Mouse (Mus musculus): ENCODE measurements around the gene Heg1.

The Heg1 gene

DNA sequence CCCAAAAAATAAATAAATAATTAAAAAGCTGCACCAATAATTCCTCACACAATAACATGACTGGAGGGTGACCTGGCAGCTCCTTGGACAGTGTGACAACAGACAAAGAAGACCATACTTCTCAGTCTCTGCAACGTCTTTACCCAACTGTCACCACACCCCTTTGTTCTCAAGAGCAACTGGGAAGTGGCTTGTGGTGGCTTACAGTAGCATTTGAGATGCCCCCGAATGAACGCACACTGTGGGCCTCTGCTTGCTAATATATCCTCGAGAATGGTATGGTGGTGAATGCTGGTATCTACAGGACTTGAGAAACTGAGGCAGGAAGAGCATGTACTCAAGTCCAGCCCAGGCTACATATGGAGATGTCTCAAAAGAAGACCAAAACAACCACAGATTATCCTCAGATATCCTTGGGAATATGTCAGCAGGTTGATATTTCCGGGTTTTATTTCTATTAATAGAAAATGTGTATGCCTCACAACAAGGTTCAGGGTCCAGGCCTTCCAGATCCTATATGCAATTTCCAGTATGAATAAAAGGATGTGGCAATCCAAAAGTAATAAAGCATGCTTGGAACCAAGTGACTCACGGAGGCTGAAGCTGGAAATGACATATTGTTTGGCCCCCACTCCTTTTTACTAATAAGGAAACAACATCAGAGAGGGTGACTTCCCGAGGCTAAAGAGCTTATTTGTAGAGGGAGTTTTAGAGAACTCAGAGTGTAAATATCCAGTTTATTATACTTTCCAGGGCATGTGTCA, 92.8 kb downstream of the Heg1 start:
- no peak for DNase-seq

DNA sequence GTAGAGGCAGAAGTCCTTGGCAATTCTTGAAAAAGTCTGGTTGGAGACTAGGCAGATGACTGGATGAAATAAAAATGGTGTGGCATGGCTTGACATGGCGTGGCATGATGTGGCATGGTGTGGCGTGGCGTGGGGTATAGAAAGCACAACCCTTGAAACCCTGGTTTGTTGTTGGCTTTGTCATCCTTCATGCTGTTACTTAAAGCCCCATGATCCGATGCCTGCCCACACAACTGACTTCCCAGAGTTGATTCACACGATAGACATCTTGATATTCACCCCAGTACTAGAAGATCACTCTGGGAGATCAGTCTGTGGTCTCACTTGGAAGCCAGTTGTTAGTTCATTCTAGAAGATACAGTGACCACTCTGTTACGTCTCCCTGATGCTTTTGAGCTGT, 93.4 kb downstream of the Heg1 start:
- DNase-seq, result no peak

DNA sequence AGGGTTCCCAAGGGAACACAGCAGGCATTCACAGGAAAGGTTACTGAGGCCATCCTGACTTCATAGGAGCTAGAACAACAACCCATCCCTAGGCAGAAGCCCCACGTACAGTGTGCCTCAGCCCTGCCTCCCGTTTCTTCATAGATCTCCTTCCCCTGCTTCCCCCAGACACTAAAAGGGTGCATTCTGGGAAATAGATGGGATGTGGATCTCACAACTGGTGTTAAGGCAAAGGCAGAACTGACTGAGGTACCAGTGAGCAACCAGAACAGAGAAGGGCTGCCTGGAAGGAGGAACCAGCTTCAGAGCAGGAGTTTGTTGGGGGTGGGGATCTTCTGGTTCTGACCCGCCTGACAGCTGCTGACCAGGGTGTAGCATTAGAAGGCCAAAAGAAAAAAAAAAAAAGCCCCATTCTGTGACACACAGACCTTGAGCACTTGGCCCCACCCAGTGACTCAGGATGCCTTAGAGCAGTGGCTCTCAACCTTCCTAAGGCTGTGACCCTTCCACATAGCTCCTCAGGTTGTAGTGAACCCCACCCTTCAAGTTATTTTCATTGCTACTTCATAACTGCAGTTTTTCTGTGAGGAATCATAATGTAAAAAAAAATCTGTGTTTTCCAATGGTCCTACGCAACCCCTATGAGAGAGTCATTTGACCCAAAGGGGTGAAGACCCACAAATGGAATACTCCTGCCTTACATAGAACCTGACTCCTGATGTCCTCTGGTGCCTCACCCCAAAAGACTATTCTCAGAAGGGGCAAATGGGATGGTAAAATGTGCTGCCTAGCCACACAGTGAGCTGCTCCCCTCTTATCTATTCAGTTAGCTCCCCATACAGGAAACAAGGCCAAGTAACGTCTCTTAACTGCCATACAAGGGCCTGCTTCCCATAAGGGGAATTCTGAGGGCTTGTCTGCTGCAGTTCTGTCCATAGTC, 97.9 kb downstream of the Heg1 start:
- DNase-seq, result peak; percentile 23

DNA sequence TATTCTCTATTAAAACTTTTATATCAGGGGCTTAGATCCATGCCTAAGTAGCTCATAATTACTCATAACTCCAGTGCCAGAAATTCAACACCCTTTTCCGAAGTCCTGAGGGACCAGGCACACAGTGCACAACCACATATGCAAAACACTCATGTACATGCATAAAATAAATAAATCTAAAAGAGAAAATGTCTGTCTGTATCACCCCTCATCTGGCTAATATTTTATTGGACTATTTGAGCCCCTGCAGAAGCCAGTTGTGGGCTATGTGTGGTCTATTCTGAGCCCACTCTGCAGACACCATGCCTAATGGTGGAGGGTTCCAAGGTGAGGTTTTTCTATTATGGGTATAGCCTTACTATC, 98.5 kb downstream of the Heg1 start:
- DNase-seq, result no peak

DNA sequence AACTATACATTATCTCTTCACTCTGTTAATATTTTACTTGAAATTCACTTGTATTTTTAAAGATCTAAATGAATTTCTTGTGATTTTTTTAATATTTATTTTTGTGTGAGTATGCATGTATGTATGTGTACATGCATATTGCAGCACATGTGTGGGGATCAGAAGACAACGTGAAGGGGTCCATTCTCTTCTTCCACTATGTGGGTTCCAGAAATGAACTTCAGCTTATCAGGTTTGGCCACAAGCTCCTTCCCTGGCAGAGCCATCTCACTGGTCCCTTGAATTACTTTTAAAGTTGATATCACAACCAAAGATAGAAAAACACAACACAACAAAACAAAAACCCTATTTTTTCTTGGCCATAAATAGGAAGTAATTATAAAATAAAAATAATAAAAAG, 100.4 kb downstream of the Heg1 start:
- DNase-seq, result no peak

DNA sequence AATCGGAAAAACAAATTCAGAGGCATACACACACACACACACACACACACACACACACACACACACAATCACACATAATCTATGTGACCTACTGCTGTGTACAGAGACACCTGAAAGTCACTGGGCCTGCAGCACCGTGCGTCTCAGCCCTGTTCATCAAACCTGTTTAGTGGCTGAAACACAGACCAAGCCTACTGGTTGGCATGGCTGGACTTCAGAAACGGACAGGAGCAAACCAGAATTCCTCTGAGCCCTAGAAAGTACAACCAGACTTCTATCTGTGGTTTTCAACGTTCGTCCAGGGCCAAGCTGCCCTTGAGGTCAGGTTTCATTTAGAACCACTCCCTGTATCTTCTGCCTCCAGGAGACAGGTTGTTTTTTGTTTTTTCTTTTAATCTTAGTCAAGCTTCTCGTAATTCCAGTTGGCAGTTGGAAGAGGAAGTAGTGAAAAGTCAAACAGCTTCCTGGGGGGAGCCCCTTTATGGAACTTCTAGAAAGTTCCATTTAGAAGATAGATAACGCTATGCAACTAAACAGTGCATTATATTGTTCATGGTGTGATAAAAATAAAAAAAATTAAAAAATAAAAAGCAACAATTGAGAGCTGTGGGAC, 101.0 kb downstream of the Heg1 start:
- no peak for DNase-seq

DNA sequence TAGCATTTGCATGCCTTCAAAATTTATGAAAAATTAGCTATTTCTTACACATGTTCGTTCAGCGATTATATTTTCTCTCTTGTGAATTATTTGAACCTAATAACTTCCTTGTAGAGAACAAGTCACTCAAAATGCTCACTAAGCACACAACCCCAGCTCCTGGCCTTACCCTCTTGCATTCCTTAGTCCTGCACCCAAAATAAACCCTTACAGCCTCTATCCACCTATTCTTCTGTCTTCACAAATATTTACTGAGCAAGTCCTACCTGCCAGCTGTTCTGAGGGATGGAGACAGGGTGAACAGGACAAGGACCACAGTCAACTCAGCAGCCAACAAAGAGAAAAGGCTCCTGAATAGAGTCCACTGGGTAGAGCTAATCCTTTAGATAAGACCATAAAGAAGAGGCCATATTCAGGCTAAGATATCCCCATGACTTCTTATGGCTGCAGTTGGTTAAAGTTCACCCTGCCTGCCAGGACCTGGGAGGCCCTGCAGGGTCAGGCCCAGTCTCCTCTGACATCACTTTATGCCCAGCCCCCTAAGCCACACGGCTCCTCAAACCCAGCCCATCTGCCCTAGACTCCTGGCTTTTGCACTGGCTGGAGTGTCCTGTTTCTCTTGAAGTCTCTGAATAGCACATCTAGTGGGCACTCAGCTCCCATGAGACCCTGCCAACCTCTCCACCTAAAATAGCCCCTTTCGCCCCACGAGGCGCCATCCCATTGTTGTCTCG, 102.7 kb downstream of the Heg1 start:
- DNase-seq, result peak; percentile 29

DNA sequence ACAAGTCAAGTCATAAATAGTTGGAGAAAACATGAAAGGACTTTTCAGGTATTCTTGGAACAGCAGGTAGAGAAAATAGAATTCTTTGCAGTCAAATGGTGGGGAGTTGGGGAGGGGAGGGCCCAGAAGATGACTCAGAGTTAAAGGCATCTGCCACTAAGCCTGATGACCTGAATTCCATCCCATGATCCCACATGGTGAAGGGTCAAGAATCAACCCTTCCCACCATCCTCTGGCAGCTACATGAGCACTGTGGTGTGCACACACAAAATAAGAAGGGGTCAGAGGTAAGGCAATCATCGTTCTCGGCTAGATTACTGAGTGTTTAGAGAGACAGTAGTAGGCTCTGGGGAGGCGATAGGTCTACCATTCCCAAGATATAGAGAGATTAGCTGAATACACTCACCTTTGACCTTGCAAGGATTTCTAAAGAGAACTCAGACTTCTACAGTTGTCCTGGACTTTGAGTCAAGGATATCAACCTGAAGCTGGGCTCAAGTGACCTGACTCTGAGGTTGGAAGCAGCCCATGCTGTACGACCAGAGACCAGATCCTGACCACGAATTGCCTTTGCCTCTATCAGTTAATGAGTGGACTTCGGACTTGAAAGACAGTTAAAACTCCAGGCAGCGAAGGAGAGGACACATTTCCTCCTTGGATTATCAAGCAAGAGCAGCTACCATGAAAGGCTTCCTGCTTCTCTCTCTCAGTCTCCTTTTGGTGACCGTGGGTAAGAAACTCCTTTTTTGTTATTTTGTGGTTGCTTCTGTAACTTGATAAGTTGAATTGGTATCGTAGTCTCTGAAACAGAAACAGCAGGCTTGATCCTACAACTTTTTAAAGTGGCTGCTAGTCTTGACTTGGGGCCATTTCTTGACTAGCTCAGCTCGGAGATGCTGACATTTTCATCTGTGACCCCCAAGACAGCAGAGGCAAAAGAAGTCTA, 109.9 kb downstream of the Heg1 start, which contains the start of gene Muc13:
Muc13 (plus strand) TSS at position 192 of the 946 bp plus-strand sequence.
- no peak for DNase-seq

DNA sequence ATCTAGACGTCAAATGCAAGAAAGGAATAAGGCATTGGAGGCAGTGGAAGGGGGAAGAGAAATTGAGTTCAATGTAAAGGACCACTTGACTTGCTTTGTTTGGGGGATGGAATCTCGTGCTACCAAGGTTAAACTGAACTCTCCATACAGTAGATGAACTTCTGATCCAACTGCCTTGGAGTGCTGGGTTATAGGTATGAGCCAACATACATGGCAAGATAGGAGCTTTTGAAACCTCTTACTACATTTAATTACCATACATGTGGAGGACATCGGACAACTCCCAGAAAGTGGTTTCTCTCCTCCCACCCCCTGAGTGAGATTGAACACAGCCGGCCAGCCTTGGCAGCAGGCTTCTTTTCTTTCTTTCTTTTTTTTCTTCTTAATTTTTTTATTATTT, 110.9 kb downstream of the Heg1 start:
- no peak for DNase-seq

DNA sequence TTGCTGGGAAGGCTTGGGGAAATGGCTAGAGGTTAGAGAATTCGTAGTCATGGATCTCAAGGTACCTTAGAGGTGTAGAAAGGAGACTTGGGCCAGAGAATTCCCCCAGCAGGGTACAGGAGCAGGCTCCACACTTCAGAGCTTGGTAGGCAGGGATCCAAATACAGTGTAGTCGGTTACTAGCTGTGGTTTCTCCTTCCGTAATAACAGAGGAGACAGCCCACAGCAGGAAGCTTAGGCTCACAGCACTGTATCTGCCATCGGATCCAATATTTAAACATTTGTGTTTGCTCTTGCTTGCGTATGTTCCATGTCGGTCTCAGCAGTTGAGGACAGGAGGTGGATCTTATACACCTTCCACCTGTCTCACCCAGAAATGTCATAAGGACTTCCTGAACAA, 111.7 kb downstream of the Heg1 start:
- DNase-seq, result no peak

DNA sequence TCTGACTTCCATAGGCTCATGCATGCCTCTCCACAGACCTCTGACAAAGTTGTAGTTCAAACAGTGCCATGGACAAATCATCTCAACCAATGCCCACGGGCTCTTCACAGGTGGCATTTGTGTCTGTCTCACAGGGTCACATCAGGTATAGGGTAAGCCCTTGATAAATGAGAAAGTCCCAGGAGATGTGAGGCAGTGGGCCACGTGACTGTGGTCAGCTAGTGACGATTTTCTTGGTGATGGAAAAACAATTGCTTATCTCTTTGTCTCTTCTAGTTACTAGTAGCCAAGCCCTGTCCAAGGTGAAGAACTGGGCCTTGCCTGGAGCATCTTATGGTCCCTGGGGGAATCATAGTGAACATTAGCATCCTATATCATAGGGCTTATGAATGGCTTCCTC, 112.6 kb downstream of the Heg1 start:
- no peak for DNase-seq

DNA sequence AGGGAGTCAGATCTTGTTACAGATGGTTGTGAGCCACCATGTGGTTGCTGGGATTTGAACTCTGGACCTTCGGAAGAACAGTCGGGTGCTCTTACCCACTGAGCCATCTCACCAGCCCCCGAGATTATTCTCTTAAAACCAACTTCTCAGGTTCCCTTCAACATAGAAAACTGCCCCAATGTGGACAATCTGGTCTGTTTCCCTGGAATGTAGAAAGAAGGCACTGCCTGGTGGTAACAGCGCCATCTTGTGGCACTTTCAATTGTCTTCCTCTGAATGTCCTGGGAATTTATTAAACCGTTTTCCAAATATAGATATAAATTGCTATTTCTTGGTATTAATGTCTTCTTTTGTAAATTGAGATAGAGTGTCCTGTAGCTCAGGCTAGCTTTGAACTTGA, 113.7 kb downstream of the Heg1 start:
- peak; percentile 47 for DNase-seq

DNA sequence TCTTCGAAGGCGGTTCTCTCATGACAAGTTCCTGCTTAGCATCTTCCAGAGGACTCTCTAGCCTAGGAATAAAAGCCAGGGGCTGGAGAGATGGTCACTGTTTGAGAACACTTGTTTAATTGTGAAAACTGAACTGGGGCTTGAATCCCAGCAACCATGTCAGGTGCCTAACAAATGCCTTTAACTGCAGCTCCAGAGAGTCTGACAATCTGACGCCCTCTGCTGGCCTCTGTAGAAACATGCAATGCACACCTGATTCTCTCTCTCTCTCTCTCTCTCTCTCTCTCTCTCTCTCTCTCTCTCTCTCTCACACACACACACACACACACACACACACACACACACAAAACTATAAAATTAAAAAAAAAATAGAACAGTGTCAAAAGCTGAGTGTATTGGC, 125.8 kb downstream of the Heg1 start:
- no peak for DNase-seq

DNA sequence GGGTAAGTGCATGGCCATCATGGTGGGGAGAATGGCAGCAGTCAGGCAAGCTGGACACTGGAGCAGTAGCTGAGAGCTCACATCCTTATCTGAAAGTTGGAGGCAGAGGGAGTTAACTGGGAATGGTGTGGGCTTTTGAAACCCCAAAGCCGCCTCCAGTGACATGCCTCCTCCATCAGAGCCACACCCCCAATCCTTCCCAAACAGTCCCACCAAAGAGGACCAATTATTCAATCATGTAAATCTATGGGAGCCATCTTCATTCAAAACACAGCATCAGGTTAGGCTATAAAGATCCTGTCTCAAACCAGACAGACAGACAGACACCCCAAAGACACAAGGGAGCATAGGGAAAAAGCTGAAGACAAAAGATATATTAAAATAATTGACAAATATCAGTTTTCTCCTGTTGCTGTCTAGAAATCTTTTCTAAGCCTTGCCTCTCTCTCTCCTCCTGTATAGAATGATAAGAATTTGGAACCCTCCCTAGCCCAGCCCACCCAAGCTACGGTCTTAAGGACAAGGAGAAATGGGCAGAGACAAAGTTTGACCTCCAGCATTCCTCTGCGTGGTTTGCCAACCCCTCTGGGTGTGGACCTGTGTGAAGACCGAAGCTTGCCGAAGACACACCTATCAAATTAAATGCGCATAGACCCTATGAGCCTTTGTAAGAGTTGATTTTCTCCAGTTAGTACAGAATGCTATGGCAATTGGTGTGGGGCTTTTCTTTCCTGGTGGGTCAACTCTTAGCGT, 134.4 kb downstream of the Heg1 start:
- DNase-seq, result no peak

DNA sequence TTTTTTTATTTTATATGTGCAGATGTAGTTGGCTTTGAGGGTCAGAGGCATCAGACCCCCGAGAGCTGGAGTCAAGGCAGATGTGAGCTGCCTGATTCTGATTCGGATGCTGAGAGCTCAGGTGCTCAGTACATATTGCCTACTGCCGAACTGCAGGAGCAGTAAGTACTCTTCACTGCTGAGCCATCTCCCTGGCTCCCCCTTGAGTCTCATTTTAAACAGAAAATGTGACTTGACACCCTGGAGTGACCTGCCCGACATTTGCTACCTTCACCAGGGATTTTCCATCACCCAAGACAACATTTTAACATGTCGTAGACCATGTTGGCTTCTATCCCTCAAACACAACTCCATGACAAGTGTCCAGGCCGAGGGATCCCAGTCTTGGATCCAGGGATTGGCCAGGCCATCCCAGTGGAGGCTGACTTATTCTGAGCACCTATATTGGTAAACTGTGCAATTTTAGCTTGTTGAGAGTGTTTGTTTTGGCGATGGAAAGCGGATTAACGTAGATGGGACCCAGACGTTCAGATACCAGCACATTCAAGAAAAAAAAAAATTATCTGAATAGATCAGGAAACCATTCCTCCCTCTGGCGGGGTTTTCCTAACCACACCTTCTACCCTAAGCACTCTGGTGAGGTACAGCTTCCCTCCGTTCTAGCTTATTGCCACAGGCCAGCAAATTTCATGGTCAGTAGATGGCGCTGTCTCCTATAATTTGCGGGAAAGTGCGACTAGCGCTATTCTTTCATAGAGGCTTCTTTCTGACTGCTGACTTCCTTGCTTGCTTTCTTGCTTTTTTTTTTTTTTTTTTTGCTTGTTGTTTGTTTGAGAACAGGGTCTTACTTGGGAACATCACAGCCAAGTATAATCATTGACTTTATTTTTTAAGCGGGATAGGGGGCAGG, 136.4 kb downstream of the Heg1 start:
- DNase-seq, result peak; percentile 74

Measured in liver (tissue).